ENCODE assay signal across 8 mouse cellular contexts in the genomic region with DNA sequence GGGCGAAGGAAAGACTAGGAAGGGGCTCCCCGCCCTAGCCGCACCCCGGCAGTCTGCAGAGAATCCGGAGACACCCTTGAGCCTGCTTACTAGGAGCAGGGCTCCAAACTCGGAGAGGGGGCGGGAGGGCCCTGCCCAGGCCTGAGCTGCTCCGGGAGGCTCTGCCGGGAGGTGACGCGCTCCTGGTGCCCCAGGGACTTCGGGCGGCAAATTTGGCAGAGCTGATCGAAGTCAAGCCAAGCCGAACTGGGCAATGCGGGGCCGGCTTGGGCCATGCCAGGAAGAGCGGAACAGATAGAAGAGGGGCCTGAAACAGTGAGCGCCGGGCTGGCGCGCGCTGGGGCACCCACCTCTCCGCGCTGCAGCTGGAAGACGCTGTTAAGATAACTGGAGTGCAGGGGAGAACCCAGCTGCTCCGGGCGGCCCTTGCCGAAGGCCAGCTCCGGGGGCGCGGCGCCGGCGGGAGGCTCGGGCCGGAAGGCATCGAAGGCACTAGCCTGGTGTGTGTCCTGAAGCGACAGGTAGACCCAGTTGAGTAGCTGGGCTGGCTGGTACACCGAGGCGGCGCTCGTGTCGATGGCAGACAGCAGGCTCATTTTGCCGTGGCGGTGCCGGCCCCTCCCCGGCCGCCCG. TPM values are rescaled to one million over a fixed set of nuclear protein-coding genes. Genes with fewer than 3 reads are reported as not detected.
DNase-seq lines count a peak whose midpoint lies in the region; ATAC-seq and TF ChIP-seq lines count a peak whose summit lies in the region.

No protein-coding gene starts in this region.

- no peaks in the 10 kb centered on the region for H3K9me3 ChIP-seq in forebrain, postnatal 0 days (ENCODE audit: low read length)
- H3K9me3 ChIP-seq in hindbrain, embryonic 13.5 days = no peaks in the 10 kb centered on the region
- no peaks in the 10 kb centered on the region for H3K9me3 ChIP-seq in liver, embryonic 12.5 days (replicated peaks)

- DNase-seq in lung, adult 18-20 months = peak; percentile 49 to 58
- DNase-seq in lung, postnatal 14 days = no peak
- peak; percentile 84 for DNase-seq in adrenal gland, postnatal 10 days
- DNase-seq in forebrain, postnatal 0 days = peak; percentile 24
- DNase-seq in neural tube, embryonic 10.5 days (ENCODE audit: extremely low spot score, low spot score) = peak; percentile 74
- no peak for DNase-seq in frontal cortex, adult 2 months (ENCODE audit: extremely low spot score in 1 of 2, low spot score in 1 of 2)

- peak overlapping the region; percentile 56 for H3K4me3 ChIP-seq in forebrain, postnatal 0 days (ENCODE audit: low read depth, low read length)
- H3K4me3 ChIP-seq in hindbrain, embryonic 13.5 days = peak overlapping the region; percentile 60
- peak overlapping the region; percentile 67 for H3K4me3 ChIP-seq in liver, embryonic 12.5 days

- 3% methylated on average over 40 of the region's 50 CpGs for WGBS in forebrain, postnatal 0 days
- WGBS in hindbrain, embryonic 13.5 days = under 1% methylated on average over 48 of the region's 50 CpGs
- WGBS in liver, embryonic 12.5 days (ENCODE audit: insufficient replicate concordance) = under 1% methylated on average over 48 of the region's 50 CpGs

- H3K27ac ChIP-seq in forebrain, postnatal 0 days (ENCODE audit: low read depth, low read length) = peak overlapping the region; percentile 71; the same call in 1 of the 2 replicates
- peak overlapping the region; percentile 58 for H3K27ac ChIP-seq in hindbrain, embryonic 13.5 days
- peak overlapping the region; percentile 69 for H3K27ac ChIP-seq in liver, embryonic 12.5 days

- H3K9ac ChIP-seq in forebrain, postnatal 0 days = peak overlapping the region; percentile 54
- H3K9ac ChIP-seq in hindbrain, embryonic 13.5 days = peak overlapping the region; percentile 81
- H3K9ac ChIP-seq in liver, embryonic 12.5 days = peak overlapping the region; percentile 72

- peak; percentile 16 for ATAC-seq in forebrain, postnatal 0 days
- ATAC-seq in hindbrain, embryonic 13.5 days (ENCODE audit: low FRiP score) = peak; percentile 47
- ATAC-seq in liver, embryonic 12.5 days = peak; percentile 66

- peak overlapping the region; percentile 97 for H3K4me2 ChIP-seq in forebrain, postnatal 0 days (ENCODE audit: low read depth)
- H3K4me2 ChIP-seq in hindbrain, embryonic 13.5 days = peak overlapping the region; percentile 98
- H3K4me2 ChIP-seq in liver, embryonic 12.5 days = peak overlapping the region; percentile 91

- H3K4me1 ChIP-seq in forebrain, postnatal 0 days (ENCODE audit: insufficient read depth) = 0 out of 2 replicates have a peak, but pooled peaks cover 4% of the 10 kb centered on the region
- H3K4me1 ChIP-seq in hindbrain, embryonic 13.5 days (replicated peaks) = peaks cover 56% of the 10 kb centered on the region
- H3K4me1 ChIP-seq in liver, embryonic 12.5 days = peaks cover 53% of the 10 kb centered on the region

- no peak for TF ChIP-seq CTCF in forebrain, postnatal 0 days (IDR thresholded peaks at IDR 0.05; ENCODE audit: low read depth)

- H3K36me3 ChIP-seq in forebrain, postnatal 0 days (ENCODE audit: insufficient read depth) = no peaks in the 10 kb centered on the region
- no peaks in the 10 kb centered on the region for H3K36me3 ChIP-seq in hindbrain, embryonic 13.5 days
- no peaks in the 10 kb centered on the region for H3K36me3 ChIP-seq in liver, embryonic 12.5 days

- H3K27me3 ChIP-seq in forebrain, postnatal 0 days (ENCODE audit: insufficient read depth, low read length) = peaks cover 5% of the 10 kb centered on the region; the same call in 1 of the 2 replicates
- peaks cover 28% of the 10 kb centered on the region for H3K27me3 ChIP-seq in hindbrain, embryonic 13.5 days
- H3K27me3 ChIP-seq in liver, embryonic 12.5 days (replicated peaks) = peaks cover 77% of the 10 kb centered on the region

RNA-seq across cellular contexts. Expression of gene Zcchc24, which starts 0.5 kb away (rescaled TPM):
- total RNA-seq in adrenal gland, postnatal 10 days (2021) = 10 to 100 TPM; 40.5 to 42.0 TPM
- 25.4 and 28.7 TPM in 2 replicates for total RNA-seq in forebrain, postnatal 0 days (2014; rRNA removed)
- 11.1 and 14.7 TPM in 2 replicates for polyA plus RNA-seq in forebrain, postnatal 0 days (2015; fragmentation: Nextera tagmentation; extraction: Ambion mirVana)
- 11.9 and 12.2 TPM in 2 replicates for polyA plus RNA-seq in hindbrain, embryonic 13.5 days (2015; fragmentation: Nextera tagmentation; extraction: Ambion mirVana)
- 6.9 and 7.8 TPM in 2 replicates for polyA plus RNA-seq in liver, embryonic 12.5 days (2016; fragmentation: Nextera tagmentation; extraction: Ambion mirVana)
- 46.0 and 46.3 TPM in 2 replicates for polyA plus RNA-seq in frontal cortex, adult 2 months (2012; rRNA removed)

Comparison
In these comparisons a context has a peak if more than half of its experiments do, and no peak if none do; other contexts are left out.
1. DNase-seq: peak in lung, adult 18-20 months (2 of 2), adrenal gland, postnatal 10 days (single experiment), forebrain, postnatal 0 days (single experiment) and neural tube, embryonic 10.5 days (single experiment); none in lung, postnatal 14 days (single experiment) and frontal cortex, adult 2 months (0 of 2).
2. ATAC-seq: peak in every context shown above with its lines; median percentile 66 in liver, embryonic 12.5 days; 47 in hindbrain, embryonic 13.5 days; 16 in forebrain, postnatal 0 days.
3. Peak in every context shown above with its lines, with median percentiles within 50 percentile points of each other: H3K27ac ChIP-seq, H3K4me2 ChIP-seq, H3K4me3 ChIP-seq and H3K9ac ChIP-seq.